Mouse (Mus musculus): Measurements from ENCODE around the gene Zmat5.

The Zmat5 gene

DNA sequence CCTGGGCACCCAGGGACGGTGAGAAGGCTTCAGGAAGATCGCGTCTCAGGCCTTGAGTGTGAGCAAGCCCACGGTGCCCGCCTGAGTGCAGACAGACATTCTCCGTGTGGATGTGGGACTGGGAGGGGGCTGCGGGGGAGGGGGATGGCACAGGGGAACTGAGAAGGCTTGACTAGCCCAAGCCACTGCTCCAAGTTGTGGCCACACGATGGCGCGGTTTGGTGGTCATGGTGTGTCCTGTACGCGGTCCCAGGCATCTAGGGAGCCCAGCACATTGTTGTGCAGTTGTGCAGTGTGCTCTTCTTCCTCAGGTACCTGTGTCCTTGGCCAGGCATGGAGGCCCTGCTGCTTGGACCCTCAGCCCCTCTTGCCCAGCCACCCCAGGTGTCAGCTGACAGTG lies 29.7 kb downstream of the Zmat5 start:
- no peak for DNase-seq (ENCODE audit: low spot score in 2 of 2)

DNA sequence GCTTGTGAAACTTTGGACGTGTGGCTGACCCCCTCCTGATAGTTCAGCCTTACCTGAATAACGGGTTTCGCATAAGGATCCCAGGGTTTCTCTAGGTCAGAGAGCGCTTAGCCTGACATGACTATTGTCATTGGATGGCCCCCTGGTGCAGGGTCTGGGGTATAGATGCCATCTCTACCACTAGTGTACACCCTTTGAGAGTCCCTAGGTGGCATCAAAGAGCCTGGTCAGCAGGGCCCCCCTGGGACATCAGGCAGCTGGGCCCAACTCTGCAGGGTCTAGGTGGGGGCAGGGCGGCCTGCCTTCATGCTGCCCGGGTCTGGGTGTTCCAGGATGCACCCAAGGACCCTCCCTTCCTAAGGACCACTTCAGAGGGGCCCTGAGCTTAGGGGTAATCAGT lies 31.9 kb downstream of the Zmat5 start:
- no peak for DNase-seq (ENCODE audit: low spot score in 2 of 2)

DNA sequence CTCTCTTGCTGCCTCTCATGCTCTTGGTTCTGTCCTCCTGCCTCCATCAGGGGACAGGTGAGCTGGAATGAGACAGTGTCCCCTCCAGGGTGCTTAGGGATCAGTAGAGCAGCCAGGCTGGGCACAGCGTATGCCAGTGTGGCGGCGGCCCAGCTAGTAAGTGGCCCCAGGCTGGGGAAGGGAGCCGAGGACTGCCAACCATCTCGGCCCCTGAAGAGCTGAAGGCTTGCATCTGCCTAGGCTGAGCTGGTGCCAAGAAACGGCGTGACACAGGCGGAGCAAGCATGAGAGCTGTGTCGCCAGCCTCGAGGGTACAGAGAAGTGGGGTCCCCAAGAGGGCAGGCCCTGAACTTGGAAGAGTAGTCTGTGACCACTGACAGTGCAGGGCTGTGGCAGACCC lies 33.2 kb downstream of the Zmat5 start:
- peak in 1 of 2 experiments; percentile 54 for DNase-seq (ENCODE audit: low spot score in 2 of 2)

DNA sequence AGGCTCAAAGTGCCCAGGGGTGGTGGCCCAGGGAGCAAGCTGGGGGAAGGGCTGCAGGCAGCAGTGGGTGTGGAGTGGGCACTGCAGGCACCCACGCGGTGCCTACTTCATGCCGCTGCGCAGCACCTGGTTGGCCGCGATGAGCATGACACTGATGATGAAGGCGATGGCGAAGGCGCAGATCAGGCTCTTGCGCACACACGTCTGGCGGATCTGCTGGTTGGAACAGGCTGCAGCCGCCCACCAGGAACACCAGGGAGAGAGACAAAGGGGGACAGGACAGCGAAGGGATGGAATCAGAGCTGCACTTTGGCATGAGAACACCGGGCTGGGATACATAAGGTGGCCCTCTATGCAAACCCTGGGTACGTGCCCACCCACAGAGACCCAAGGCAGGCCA lies 34.2 kb downstream of the Zmat5 start:
- DNase-seq (ENCODE audit: low spot score in 2 of 2) = no peak

DNA sequence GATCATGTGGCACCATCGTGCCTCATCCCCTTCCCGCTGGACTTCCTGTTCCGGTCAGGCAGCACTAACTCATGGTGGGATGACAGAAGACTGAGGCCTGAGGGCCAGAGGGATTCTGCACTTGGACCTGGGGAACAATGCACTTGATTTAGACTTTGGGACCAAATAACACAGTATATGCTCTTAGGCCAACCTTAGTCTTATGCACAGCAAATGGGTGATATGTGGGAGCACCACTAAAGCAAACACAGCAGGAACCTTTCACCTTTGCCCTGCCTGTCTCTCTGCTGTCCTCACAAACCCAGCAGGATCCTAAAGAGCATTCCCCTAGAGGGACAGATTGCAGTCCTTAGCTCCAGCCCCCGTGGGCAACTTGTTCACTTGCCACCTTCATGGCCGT lies 36.3 kb downstream of the Zmat5 start:
- no peak for DNase-seq (ENCODE audit: low spot score in 2 of 2)

DNA sequence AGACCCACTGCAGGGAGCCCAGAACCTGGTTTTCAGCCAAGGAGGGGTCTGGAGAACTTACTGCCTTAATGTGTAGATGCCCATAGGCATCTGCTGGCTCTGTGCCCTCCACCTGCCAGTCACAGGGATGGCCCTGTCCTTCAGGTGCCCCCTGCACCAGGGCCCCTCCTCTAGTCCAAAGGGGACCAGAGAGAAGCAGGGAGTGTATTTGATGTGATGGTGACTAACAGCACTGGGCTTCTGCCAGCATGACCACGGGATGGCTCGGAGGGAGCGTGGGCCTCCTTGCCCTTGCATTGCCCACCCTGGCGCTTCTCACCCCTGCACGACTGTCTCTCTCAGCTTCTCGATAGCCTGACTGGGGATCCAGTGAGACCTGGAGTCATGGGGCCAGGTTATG lies 40.2 kb downstream of the Zmat5 start:
- no peak for DNase-seq (ENCODE audit: low spot score in 2 of 2)

DNA sequence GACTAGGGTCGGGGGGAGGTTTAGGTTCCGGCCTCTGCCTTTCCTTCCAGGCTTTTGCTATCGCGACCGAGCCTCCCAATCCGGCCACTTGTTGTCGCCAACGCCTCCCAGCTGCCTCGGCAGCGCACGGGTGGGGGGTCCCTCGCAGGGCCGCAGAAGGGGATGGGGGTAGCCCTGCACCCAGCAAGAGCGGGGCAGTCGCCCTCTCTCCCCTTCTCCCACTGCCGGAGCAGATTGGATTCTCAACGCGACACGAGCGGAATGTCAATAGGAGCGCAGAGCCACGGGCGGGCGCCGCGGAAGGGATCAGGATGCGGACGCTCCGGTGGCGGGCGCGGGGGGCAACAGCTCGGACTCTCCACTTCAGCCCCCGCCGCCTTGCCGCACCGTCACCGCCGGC lies 41.5 kb downstream of the Zmat5 start:
- no peak for DNase-seq (ENCODE audit: low spot score in 2 of 2)

DNA sequence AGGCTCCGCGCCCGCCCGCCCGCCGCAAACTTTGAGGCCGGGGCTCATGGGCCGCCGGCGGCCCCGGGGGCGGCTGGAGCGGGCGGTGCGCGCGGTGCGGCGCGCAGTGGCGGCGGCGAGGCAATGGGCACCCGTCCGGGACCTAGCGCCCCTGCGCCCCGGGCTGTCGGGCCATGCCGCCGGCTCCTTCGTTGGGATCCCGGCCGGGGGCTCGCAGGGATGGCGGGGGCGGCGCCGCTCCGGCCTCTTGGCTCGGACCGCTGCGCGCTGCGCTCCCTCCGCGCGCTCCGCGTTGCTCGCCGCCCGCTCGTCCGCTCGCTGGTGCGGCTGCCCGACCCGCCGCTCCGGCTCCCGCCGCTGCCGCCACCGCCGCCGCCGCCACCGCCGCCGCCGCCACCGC lies 42.3 kb downstream of the Zmat5 start, which contains the start of gene Cabp7:
Gene Cabp7, minus strand, starts transcription at position 46 of the 400 bp plus-strand sequence.
- no peak for DNase-seq (ENCODE audit: low spot score in 2 of 2)

DNA sequence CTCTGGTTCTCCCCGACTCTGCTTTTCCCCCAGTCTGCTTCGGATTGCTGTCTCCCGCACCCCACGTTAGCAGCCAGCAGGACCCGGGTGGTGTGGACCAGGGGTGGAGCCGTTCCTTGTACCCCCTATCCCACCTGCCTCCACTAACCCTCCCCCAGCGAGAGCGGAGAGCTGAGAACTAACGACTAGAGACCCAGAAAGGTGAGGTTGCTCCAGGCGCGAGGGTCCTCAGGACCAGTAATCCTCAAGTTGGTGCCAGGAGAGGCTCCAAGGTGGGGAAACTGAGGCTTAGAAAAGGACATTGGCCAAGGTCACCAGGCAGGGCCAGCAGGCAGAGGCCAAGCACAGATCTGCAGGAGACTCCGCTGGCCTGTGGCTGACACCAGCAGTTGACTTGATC lies 42.8 kb downstream of the Zmat5 start:
- no peak for DNase-seq (ENCODE audit: low spot score in 2 of 2)

DNA sequence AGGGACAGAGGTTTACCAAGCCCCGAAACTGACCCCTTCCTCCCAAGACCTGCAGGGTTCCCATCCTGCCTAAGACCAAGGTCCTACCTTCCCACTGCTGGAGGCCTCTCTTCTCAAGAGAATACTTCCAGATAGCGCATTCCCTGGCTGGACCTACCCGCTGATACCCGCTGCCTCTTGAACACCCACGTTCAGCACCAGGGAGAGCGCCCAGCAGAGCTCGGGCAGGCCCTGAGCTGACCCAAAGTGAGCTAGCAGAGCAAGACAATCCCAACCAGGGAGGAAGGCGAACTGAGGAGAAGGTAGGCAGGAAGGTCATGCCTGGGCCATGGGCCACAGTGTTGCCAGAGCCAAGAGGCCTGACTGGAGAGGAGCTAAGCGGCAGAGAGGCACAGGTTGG lies 45.8 kb downstream of the Zmat5 start:
- no peak for DNase-seq (ENCODE audit: low spot score in 2 of 2)

DNA sequence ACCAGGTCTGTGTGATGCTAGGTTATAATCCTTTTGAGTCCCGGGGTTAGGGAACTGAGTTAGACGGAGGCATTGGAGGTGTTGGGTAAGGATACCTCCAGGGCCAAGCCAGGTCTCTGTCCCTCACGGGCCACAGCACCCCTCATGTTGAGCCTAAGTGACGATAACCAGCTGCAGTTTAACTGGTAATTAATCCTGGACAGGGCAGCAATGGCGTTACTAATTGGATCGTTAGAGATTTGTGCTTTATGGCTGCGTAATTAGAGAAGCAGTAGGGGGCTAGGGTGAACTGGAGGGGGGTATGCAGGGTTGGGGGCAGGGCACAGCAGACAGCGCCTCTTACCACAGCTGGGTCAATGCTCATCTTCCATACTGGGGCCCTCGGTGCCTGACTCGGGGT lies 48.4 kb downstream of the Zmat5 start:
- no peak for DNase-seq (ENCODE audit: low spot score in 2 of 2)

DNA sequence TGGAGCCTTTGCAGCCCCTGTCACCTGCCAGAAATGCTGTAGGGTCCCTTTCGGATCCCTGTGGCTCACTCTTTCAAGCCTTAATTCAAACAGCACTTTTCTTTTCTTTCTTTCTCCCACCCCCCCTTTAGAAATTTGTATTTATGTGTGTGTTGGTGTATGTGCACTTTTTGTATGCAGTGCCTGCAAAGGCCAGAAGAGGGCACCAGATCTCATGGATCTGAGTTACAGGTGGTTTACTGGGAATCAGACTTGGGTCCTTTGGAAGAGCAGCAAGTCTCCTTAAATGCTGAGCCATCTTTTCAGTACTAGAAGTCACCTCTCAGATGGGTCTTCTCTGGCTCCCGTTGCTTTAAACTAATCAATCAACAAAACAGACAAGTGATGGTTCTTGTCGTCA lies 49.6 kb downstream of the Zmat5 start:
- DNase-seq (ENCODE audit: low spot score in 2 of 2) = no peak

DNA sequence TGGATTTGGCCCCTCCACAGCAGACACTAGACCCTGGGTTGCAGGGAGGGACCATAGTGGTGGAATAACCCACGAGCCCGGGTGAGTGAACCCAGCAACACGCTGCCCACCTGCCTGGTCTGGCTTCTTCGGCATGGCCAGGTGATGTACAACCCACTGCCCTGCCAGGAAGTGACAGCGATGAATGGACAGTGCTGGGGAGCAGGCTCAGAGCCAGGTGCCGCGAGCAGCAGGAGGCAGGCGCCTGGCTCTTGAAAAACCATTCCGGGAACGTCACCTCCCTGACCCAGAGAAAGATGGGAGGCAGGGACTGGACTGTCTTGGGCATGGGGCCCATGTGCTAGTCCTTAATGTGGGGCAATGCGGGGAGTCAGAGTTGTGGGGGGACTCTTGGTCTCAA lies 50.4 kb downstream of the Zmat5 start:
- DNase-seq (ENCODE audit: low spot score in 2 of 2) = no peak

DNA sequence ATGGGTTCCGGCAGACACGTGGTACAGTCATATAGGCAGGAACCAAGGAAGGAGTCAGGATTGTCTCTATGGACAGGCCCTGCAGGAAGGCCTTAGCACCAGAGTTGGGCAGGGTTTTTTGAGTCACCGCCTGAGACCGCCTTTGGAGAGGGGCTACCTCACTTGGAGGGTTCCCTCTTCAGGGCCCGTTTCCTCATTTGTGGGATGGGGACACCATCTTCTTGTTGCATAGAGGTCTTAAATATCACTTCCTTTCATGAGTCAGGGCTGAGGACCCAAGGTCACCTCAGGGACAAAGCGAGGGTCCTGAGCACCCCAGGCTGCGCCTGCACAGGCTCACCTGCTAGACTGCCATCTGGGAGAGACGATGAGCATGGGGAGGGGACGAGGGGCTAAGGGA lies 52.0 kb downstream of the Zmat5 start:
- DNase-seq (ENCODE audit: low spot score in 2 of 2) = no peak

DNA sequence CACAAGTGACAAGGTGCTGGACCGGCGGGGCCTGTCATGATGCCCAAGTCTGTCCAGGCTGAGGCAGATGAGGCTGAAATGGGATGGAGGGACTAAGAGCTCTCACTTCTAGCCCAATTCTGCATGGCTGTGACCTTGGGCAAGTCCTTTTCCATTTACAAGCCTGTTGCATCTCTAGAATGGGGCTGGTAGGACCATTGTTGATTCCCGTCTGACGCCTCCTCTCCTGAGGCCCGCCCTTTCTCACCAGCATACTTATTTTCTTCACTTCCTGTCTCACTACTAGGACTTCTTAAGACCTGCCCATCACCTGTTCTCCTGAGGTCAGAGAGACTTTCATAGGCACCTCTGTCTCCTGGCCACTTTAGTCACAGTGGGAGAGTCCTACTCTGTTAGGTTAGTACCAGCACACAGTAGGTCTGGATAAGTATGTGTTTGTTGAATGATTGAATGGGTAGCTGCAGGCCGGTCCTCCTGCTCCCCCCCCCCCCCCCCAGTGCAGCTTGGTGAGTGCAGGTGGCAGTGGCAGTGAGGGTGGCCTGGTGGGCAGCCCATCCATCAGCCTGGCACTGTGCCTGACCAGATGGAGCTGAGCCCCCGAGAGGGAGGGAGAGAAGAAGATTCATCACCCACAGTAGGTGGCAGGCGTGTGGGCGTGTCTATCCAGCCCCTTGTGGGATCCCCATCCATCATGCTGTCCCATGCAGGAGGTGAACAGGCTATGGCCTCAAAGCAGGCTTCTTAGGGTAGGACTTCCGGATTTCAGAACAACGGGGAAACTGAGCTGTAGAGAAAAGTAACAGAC lies 52.7 kb downstream of the Zmat5 start:
- DNase-seq (ENCODE audit: low spot score in 2 of 2) = no peak

DNA sequence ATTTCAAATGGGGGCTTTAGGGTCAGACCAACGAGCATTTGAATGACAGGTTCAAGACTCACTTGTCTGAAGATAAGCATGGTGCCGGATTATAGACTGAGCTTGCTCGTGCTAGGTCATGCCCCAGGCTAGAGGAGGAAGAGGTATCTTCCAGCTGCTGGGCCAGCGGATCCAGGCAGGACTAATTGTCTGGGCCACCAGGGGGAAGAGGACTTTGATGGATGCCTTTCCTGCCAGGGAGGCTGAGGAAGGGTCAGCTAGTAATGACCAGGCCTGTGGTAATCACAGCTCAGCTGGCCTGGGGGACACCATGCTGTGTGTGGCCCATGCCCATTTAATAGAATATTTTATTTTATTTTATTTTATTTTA lies 53.3 kb downstream of the Zmat5 start:
- no peak for DNase-seq (ENCODE audit: low spot score in 2 of 2)

DNA sequence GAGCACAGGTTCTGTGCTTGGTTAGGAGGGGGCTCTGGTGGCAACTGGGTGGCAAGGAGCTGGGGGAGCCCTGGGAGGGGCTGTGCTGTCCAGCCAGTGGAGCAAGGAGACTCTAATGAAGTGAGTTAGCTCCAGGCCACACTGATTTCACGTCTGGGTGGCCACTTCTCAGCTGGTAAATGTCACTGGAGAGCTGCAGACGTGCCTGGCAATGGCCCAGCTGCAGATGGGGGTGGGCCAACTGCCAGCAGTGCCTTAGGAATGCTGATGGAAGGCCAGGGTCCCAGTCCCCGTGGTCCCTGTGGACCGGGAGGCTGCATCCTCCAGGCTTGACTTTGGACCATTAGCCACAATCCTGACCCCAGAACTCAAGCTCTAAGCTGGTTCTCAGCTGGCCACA lies 56.0 kb downstream of the Zmat5 start:
- DNase-seq (ENCODE audit: low spot score in 2 of 2) = no peak

DNA sequence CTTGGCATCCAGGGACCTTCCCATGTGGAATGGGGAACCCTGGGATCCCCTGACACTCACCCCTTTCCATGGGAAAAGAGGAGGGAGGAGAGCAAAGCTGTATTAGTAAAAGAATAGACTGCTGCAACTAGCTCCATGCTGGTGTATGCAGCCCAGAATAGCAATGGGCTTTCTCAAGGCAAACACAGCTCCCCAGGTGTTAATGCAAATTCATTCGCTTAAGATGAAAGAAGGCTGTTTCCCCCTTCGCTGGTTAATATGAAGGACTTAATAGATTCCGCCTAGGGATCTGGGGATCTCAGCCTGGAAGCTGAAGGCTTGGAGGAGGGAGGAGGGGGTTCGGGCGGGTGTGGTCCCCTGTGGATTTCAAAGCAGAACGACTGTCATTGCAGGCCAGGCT lies 57.5 kb downstream of the Zmat5 start:
- DNase-seq (ENCODE audit: low spot score in 2 of 2) = no peak

DNA sequence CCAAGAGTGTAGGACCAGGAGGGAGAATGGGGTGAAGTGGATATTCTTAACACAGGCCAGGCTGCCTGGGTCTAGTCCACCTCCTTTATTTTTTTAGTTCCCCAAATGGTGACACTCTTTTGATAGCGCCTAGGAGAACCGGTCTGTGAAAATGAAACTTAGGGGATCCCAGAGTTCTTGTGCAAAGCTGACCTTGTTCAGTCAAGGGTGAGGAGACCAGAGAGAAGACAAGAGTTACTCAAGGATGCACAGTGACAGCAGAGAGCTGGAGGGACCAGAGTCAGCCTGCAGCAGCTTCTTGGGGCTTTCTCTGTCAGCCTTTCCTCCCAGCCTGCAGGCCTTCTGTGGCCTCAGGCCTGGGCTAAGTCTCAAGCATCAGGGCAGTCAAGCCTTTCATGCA lies 58.0 kb downstream of the Zmat5 start:
- no peak for DNase-seq (ENCODE audit: low spot score in 2 of 2)

DNA sequence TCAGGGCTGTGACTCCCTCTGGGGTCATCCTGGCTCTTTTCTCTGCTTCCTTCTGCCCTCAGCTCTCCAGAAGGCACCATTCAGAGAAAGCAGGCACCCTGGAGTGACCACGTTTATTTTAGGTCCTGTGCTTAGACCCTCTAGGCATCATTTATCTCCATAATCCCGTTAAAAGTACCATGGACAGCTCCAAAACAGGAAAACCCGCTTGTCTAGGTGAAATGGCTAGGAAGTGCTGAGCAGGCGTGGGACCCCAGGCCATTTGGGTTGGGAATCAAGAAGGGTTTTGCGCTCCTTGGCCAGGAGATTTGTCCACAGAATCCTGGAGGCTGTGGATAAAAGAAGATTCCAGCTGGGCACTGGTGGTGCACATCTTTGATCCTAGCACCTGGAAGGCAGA lies 59.2 kb downstream of the Zmat5 start:
- no peak for DNase-seq (ENCODE audit: low spot score in 2 of 2)

DNA sequence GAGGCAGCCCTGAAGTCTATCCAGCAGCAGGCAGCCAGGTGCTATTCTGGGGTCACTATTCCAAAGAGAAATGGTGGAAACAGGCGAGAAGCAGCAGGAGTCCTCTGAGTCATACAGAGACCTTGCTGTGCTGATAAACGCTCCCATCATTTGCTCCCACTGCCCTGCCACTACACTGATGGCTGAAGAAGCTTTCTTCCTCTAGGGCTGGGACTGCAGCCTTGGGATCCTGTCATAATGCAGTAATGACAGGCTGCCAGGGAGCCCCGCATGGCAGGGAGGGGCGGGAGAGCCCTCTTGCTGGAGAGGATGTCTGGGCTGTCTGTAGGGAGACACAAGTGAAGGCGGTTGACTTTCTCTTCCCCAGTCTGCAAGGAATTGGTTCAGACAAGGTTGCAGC lies 60.0 kb downstream of the Zmat5 start:
- DNase-seq (ENCODE audit: low spot score in 2 of 2) = no peak

DNA sequence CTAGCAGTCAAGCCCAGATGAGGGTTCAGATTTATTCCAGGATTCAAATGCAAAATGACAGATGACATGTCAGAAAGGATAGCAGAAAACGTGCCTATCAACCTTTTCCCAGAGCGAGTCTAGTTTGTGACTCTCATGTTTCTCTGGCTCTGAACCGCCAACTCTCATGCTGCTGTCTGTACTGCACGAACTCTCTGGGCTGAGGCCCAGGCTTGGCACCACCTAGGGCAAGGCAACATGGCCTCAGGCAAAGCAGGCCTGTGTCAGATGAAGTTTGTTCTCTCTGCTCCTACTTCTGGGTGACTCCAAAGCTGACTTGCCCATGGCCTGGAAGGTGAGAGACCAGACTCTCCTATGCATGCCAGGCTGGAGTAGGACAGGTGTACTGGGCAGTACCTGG lies 63.9 kb downstream of the Zmat5 start:
- DNase-seq (ENCODE audit: low spot score in 2 of 2) = no peak

DNA sequence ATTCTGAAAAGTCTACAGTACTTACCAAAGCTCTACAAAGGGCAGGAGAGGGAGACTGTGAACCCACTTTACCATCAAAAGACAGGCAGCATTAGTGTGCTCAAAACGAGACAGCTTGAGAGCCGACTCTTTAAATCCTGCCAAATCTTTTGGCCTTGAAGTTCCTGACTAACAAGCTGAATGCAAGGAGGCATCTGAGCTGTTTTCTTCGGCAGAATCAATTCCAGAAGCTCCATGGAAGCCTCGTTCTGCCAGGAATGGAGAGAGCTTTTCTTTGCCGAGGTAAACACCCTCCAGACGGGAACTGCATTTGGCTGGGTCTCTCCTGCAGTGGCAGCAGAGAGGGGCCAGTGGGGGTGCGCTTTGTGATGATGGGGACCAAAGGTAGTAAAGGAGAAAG lies 64.8 kb downstream of the Zmat5 start:
- DNase-seq (ENCODE audit: low spot score in 2 of 2) = peak; percentile 51 to 61

DNA sequence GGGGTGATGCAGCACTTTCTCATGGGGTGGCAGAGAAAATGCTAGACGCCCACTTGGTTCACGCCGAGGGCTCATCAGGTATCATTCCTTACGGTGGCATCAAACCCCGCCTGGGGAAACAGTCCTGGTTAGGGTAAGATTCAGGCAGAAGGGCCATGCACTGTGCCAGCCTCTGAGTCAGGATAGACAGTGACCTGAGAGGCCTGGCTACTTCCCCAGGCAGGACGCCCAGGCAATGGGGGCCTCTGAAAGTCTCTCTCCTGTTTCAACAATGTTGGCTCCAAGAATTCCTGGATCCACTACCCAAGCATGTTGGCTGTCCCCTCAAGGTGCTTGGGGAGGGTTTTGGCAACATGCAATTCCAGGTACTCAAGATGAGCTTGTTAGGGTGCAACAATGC lies 65.4 kb downstream of the Zmat5 start:
- no peak for DNase-seq (ENCODE audit: low spot score in 2 of 2)
